Mouse (Mus musculus) stomach, postnatal 0 days (tissue): ENCODE measurements around the gene Slc7a14.

Source experiments
- CTCF ChIP-seq: IDR thresholded peaks from 2 replicates; pipeline ENCODE4 v1.5.1; 2016; ENCODE audit warnings: antibody characterized with exemption, low read depth, mild to moderate bottlenecking, moderate library complexity
- EP300 ChIP-seq: optimal IDR thresholded peaks from 2 replicates; pipeline ENCODE3; 2016; ENCODE audit warnings: antibody characterized with exemption

DNA sequence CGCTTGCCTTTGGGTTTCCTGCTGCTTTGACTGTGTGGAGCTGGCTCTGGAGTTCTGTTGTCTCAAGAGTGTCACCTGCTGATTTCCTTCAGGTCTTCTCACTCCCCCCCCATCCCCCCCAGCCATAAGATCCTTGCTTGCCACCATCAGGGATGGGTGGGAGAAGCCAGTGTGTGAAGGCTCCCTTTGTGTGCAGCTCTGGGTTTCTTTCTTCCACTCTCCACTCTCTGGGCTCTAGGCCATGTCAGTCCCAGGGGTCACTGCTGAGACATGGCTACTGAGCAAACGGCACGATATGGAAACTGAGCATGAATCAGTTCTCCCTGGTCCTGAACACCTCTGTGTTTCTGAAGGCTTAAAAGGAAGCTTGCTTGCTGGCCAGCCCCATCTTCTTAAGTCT lies 154.1 kb downstream of the Slc7a14 start:
- TF ChIP-seq CTCF (no peak), EP300 (no peak)
